Mouse (Mus musculus) hindbrain, embryonic 12.5 days (tissue): Measurements from ENCODE around the gene Dmrtc1c2. TPM values are rescaled to one million over a fixed set of nuclear protein-coding genes. Genes with fewer than 3 reads are reported as not detected.
"Not testable (repeated sequence)": the region's sequence is repeated elsewhere in the genome, so short reads cannot be mapped to it uniquely, and the experiment has no call there.

Experiments
- ATAC-seq: fragments of 200-750 bp; cut with Nextera tagmentation; 2 replicates; pipeline ENCODE4 v1.8.0; 2017; ENCODE audit warnings: moderate TSS enrichment; ENCODE audit not compliant: low FRiP score
- H3K27ac ChIP-seq: fragments of 300-500 bp; sonication (generic); 2 replicates; pipeline ENCODE4 v1.5.1; 2016; ENCODE audit warnings: mild to moderate bottlenecking
- H3K27me3 ChIP-seq: fragments of 300-500 bp; sonication (generic); 2 replicates; pipeline ENCODE4 v1.6.1; 2016; ENCODE audit warnings: mild to moderate bottlenecking
- H3K36me3 ChIP-seq: fragments of 300-500 bp; sonication (generic); 2 replicates; pipeline ENCODE4 v1.6.1; 2016; ENCODE audit warnings: mild to moderate bottlenecking
- H3K4me1 ChIP-seq: fragments of 300-500 bp; sonication (generic); 2 replicates; pipeline ENCODE4 v1.6.1; 2016
- H3K4me2 ChIP-seq: fragments of 300-500 bp; sonication (generic); replicated peaks from 2 replicates; pipeline ENCODE4 v1.6.1; 2016; ENCODE audit warnings: mild to moderate bottlenecking
- H3K4me3 ChIP-seq: fragments of 300-500 bp; sonication (generic); 2 replicates; pipeline ENCODE4 v1.5.1; 2016; ENCODE audit warnings: mild to moderate bottlenecking
- H3K9ac ChIP-seq: fragments of 300-500 bp; sonication (generic); 2 replicates; pipeline ENCODE4 v1.6.1; 2016; ENCODE audit warnings: mild to moderate bottlenecking, moderate library complexity
- H3K9me3 ChIP-seq: fragments of 300-500 bp; sonication (generic); replicated peaks from 2 replicates; pipeline ENCODE4 v1.6.1; 2016; ENCODE audit warnings: mild to moderate bottlenecking
- WGBS: fragments of 180-500 bp; shearing (Covaris S2); methylation state at CpG from one replicate; pipeline ENCODE4 v1.1.7; 2016; 5-methylcytosine and 5-hydroxymethylcytosine counted together
- polyA plus RNA-seq: library from polyadenylated mRNA; unstranded; fragments of >200 nt; fragmentation: Nextera tagmentation; extraction: Ambion mirVana; gene quantifications from 2 replicates; pipeline ENCODE4 v1.2.1, GENCODE M21; 2016

Gene Dmrtc1c2
- polyA plus RNA-seq, result not detected in 2 replicates

DNA sequence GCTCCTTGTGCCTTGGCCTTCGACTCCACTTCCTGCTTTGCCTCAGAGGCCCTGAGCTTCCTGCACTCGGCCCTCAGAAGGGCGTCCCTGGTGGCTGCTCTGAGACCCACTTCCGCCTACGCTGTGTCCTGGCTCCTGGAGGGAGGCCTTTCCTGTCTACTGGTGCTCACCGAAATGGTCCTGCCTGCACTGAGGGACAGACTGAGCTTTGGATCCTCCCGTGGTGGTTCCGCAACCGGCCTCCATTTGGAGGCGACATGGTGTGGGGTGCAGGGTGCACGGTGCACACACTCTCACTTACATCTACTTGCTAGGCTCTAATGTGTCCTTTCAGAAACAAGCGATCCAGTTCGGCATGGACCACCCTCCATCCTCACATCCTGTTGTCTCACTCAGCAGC lies at the start of gene Dmrtc1c2:
Gene Dmrtc1c2 (minus strand): TSS at position 101 of the 400 bp plus-strand sequence.
- not testable (repeated sequence) for H3K36me3 ChIP-seq, H3K27ac ChIP-seq, H3K4me2 ChIP-seq, H3K9me3 ChIP-seq, H3K4me1 ChIP-seq, H3K9ac ChIP-seq, H3K27me3 ChIP-seq, ATAC-seq, H3K4me3 ChIP-seq
- WGBS, result 77% methylated on average over 5 of the region's 13 CpGs

DNA sequence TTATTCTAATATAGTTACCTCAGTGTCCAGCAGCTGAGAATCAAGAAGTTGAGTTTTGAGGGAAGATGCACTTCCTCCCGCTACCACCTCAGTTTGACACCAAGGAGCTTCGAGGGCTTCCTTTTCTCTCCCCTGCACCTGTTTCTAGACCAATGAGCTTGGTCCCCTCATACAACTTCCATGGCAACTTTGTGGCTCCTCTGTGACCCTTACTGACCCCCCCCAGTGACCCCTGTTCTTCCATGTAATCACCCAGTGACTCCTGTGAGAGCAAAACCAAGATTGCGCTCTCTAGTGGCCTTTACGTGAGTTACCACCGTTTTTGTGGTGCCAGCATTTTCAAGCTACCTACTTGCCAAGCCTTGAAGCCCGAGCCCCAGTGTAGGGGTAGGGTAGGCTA lies 13.5 kb upstream of the Dmrtc1c2 start, which contains the start of gene 1700031F05Rik:
Gene 1700031F05Rik (minus strand): TSS at position 101 of the 400 bp plus-strand sequence.
- Histone ChIP-seq H3K36me3 (no peaks in the 10 kb centered on the region), H3K27me3 (peaks cover 5% of the 10 kb centered on the region; the same call in 1 of the 2 replicates), H3K9ac (no peak within 1 kb of the TSS), H3K27ac (no peak within 1 kb of the TSS), H3K4me3 (no peak within 1 kb of the TSS), H3K4me1 (no peaks in the 10 kb centered on the region), H3K4me2 (no peak within 1 kb of the TSS), H3K9me3 (no peaks in the 10 kb centered on the region)
- WGBS, result 93% methylated on average over 6 of the region's 6 CpGs
- no peak for ATAC-seq

DNA sequence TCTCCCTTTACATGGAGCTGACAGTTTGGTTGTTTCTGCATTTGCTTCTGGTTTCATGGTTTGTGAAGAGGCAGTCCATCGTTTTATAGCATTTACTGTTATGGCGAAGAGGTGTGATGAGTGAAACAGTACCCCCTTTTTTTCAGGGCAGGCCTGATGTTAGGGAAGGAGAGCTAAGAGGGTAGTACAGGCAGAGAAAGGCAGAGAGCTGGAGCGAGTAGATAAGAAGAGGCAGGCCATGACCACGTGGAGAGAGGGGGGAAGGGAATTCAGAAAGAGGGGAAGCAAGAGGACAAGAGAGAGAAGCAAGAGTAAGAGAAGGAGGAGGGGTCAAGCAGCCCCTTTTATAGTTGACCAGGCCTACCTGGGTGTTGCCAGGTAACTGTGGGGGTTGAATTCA lies 42.1 kb downstream of the Dmrtc1c2 start:
- WGBS, result 60% methylated on average over 4 of the region's 4 CpGs
- H3K9ac ChIP-seq, result no peak overlapping the region
- no peak overlapping the region for H3K27ac ChIP-seq
- H3K9me3 ChIP-seq, result no peaks in the 10 kb centered on the region
- no peaks in the 10 kb centered on the region for H3K4me1 ChIP-seq
- H3K27me3 ChIP-seq, result peaks cover 9% of the 10 kb centered on the region
- no peak overlapping the region for H3K4me2 ChIP-seq
- no peak overlapping the region for H3K4me3 ChIP-seq
- ATAC-seq, result no peak
- no peaks in the 10 kb centered on the region for H3K36me3 ChIP-seq

DNA sequence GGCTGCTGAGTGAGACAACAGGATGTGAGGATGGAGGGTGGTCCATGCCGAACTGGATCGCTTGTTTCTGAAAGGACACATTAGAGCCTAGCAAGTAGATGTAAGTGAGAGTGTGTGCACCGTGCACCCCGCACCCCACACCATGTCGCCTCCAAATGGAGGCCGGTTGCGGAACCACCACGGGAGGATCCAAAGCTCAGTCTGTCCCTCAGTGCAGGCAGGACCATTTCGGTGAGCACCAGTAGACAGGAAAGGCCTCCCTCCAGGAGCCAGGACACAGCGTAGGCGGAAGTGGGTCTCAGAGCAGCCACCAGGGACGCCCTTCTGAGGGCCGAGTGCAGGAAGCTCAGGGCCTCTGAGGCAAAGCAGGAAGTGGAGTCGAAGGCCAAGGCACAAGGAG lies 51.8 kb downstream of the Dmrtc1c2 start, which contains the start of gene Dmrtc1c1:
Gene Dmrtc1c1 (plus strand): TSS at position 301 of the 400 bp plus-strand sequence.
- not testable (repeated sequence) for H3K27me3 ChIP-seq, H3K4me2 ChIP-seq, H3K9ac ChIP-seq, H3K4me3 ChIP-seq, H3K9me3 ChIP-seq, H3K4me1 ChIP-seq, H3K27ac ChIP-seq, H3K36me3 ChIP-seq, ATAC-seq
- no CpG with 5 or more reads among the region's 14 CpGs for WGBS

Other genes with a start within 250 kb of the Dmrtc1c2 start
- 7.8 and 9.5 TPM in 2 replicates for gene Phka1, start 210.4 kb downstream of the Dmrtc1c2 start, polyA plus RNA-seq
- gene Gm3880, start 167.6 kb downstream of the Dmrtc1c2 start, polyA plus RNA-seq, result not detected in 2 replicates
- not detected in 2 replicates for gene Gm9112, start 147.0 kb downstream of the Dmrtc1c2 start, polyA plus RNA-seq
- not detected in 2 replicates for gene Dmrtc1b, start 146.8 kb downstream of the Dmrtc1c2 start, polyA plus RNA-seq
- gene Dmrtc1c1, start 51.7 kb downstream of the Dmrtc1c2 start, polyA plus RNA-seq, result not detected in 2 replicates
- gene 1700031F05Rik, start 13.4 kb upstream of the Dmrtc1c2 start, polyA plus RNA-seq, result not detected in 2 replicates
- gene Dmrtc1a, start 54.1 kb upstream of the Dmrtc1c2 start, polyA plus RNA-seq, result 0.74 and 0.80 TPM in 2 replicates
- not detected in 2 replicates for gene 1700011M02Rik, start 54.3 kb upstream of the Dmrtc1c2 start, polyA plus RNA-seq
- gene 1700018G05Rik, start 73.8 kb upstream of the Dmrtc1c2 start, polyA plus RNA-seq, result not detected in 2 replicates